Mouse (Mus musculus) megakaryocyte, embryonic 14.5 days (primary cell): ENCODE data around the gene Ptpn1.

Experiments
- FLI1 ChIP-seq: IDR thresholded peaks from 2 replicates; pipeline ENCODE4 v1.6.1; 2012; ENCODE audit warnings: low read length, inconsistent platforms, mixed read lengths
- GATA1 ChIP-seq: IDR thresholded peaks from 3 replicates; pipeline ENCODE4 v1.6.1; 2012; ENCODE audit warnings: mixed read lengths, low read length, inconsistent platforms, borderline replicate concordance

GRCm38 (mm10) chr2:167954928-167955327 lies 23.1 kb downstream of the Ptpn1 start:
- TF ChIP-seq GATA1: no peak
- TF ChIP-seq FLI1: no peak
